ENCODE assay signal across 17 mouse cellular contexts in the genomic region with DNA sequence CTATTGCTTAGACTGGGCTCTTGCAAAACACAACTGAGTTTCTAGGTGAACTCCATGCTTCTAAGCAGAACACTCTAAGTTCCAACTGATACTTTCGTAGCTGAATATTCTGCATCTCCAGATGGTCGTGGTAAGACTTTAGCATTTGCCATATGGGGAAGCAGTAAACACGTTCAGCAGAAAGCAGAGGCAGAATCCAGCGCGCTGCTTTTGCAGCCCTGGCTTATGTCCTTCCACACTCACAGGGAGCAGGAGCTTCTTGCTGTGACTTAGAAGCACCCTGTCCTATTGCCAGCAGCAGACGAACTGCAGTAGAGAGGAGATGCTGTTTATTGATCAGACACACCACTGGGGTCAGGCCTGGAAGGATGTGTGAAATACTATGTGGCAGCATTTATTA.
DNase-seq lines count a peak whose midpoint lies in the region; ATAC-seq lines count a peak whose summit lies in the region.
"Had no signal": no experiment of that assay in that cellular context is flagged by ENCODE, and none has a peak within 500 bp of the region (broad histone marks: within the 10 kb centered on the region; RNA-seq: fewer than 3 reads in every experiment).

No protein-coding gene starts in this region.

- intact Hi-C loops in heart, postnatal 14 days (cut with DNase I): no loop called here

- no peak overlapping the region for H3K4me3 ChIP-seq in limb, embryonic 11.5 days (ENCODE audit: low read depth, low read length)
- no peak overlapping the region for H3K4me3 ChIP-seq in limb, embryonic 10.5 days
- H3K4me3 ChIP-seq: embryonic facial prominence, embryonic 10.5 days; heart, adult 2 months; limb, embryonic 12.5 days; megakaryocyte, embryonic 14.5 days had no signal

- no peak overlapping the region for H3K4me2 ChIP-seq in limb, embryonic 11.5 days (ENCODE audit: low read depth, severe bottlenecking)
- H3K4me2 ChIP-seq: limb, embryonic 12.5 days had no signal

- no peak for ATAC-seq in limb, embryonic 11.5 days (ENCODE audit: insufficient number of reproducible peaks, low FRiP score, low TSS enrichment, low read depth)
- ATAC-seq in frontal cortex, adult (ENCODE audit: low TSS enrichment): peak; percentile 84

- H3K9me3 ChIP-seq in limb, embryonic 11.5 days (ENCODE audit: control insufficient read depth, low read length): no peaks in the 10 kb centered on the region
- no peaks in the 10 kb centered on the region for H3K9me3 ChIP-seq in limb, embryonic 10.5 days (replicated peaks)
- H3K9me3 ChIP-seq: embryonic facial prominence, embryonic 10.5 days; limb, embryonic 12.5 days had no signal

- H3K9ac ChIP-seq in limb, embryonic 11.5 days (ENCODE audit: low read length): no peak overlapping the region
- H3K9ac ChIP-seq: limb, embryonic 12.5 days had no signal

- no peaks in the 10 kb centered on the region for H3K36me3 ChIP-seq in limb, embryonic 11.5 days (ENCODE audit: control insufficient read depth, insufficient read depth, low read length)
- H3K36me3 ChIP-seq in limb, embryonic 10.5 days: no peaks in the 10 kb centered on the region
- H3K36me3 ChIP-seq: embryonic facial prominence, embryonic 10.5 days; limb, embryonic 12.5 days had no signal

- H3K27me3 ChIP-seq in limb, embryonic 11.5 days (ENCODE audit: control insufficient read depth, insufficient read depth, low read length): no peaks in the 10 kb centered on the region
- H3K27me3 ChIP-seq in limb, embryonic 10.5 days (ENCODE audit: low read depth, poor library complexity, severe bottlenecking): no peaks in the 10 kb centered on the region
- H3K27me3 ChIP-seq: limb, embryonic 12.5 days; megakaryocyte, embryonic 14.5 days had no signal

- no peaks in the 10 kb centered on the region for H3K4me1 ChIP-seq in limb, embryonic 11.5 days (ENCODE audit: control insufficient read depth, insufficient read depth, low read length)
- H3K4me1 ChIP-seq in limb, embryonic 10.5 days: no peaks in the 10 kb centered on the region
- H3K4me1 ChIP-seq: embryonic facial prominence, embryonic 10.5 days; limb, embryonic 12.5 days; megakaryocyte, embryonic 14.5 days had no signal

- no peak overlapping the region for H3K27ac ChIP-seq in limb, embryonic 11.5 days (replicated peaks; ENCODE audit: low read depth, low read length)
- H3K27ac ChIP-seq in limb, embryonic 10.5 days: no peak overlapping the region
- H3K27ac ChIP-seq: embryonic facial prominence, embryonic 10.5 days; heart, adult 2 months; limb, embryonic 12.5 days had no signal

- WGBS in limb, embryonic 11.5 days: 60% methylated on average over 6 of the region's 6 CpGs
- WGBS in limb, embryonic 10.5 days: 71% methylated on average over 6 of the region's 6 CpGs

- peak; percentile 23 for DNase-seq in limb, embryonic 11.5 days (ENCODE audit: low spot score)
- DNase-seq in limb, embryonic 10.5 days (ENCODE audit: low spot score): no peak
- peak; percentile 80 for DNase-seq in layer of hippocampus, adult 9-11 months
- DNase-seq in right cerebral cortex, postnatal 10 days (ENCODE audit: low spot score in 2 of 2): peak; percentile 70 to 84
- no peak for DNase-seq in heart, postnatal 14 days
- DNase-seq in spleen, postnatal 14 days (ENCODE audit: low spot score in 2 of 2): no peak
- no peak for DNase-seq in spleen, adult 12 weeks (ENCODE audit: low spot score)
- DNase-seq: adrenal gland, adult 8-10 months; cerebellum, adult 11-12 months; heart, adult 2 months; heart, postnatal 36 days; kidney, adult 8-10 months; lung, adult 2 months had no signal

Comparison
In these comparisons a context has a peak if more than half of its experiments do, and no peak if none do; other contexts are left out.
1. DNase-seq: peak in limb, embryonic 11.5 days (single experiment), layer of hippocampus, adult 9-11 months (single experiment) and right cerebral cortex, postnatal 10 days (2 of 2); none in limb, embryonic 10.5 days (single experiment), heart, postnatal 14 days (0 of 2), spleen, postnatal 14 days (0 of 2) and spleen, adult 12 weeks (single experiment).